Mouse (Mus musculus): ENCODE measurements around the gene Cdkl5.

- no peak for TF ChIP-seq CTCF (IDR thresholded peaks at IDR 0.05)
- no peak for TF ChIP-seq EP300 (IDR thresholded peaks at IDR 0.05)
Measured at GRCm38 (mm10) chrX:160905041-160905678, 89.3 kb downstream of the Cdkl5 start.

Measured in lung, postnatal 0 days (tissue).